Mouse (Mus musculus) hindbrain, embryonic 11.5 days (tissue): ENCODE results near the gene Ctdsp1. TPM values are rescaled to one million over a fixed set of nuclear protein-coding genes. Genes with fewer than 3 reads are reported as not detected.

Experiments used
- ATAC-seq: fragments of 200-750 bp; cut with Nextera tagmentation; 2 replicates; pipeline ENCODE4 v1.8.0; 2017; ENCODE audit warnings: mild to moderate bottlenecking, moderate TSS enrichment, moderate library complexity; ENCODE audit not compliant: low FRiP score
- DNase-seq: peaks from one replicate; pipeline ENCODE4 v3.0.0-alpha.2; 2015; ENCODE audit warnings: low spot score
- H3K27ac ChIP-seq: fragments of 300-500 bp; sonication (generic); 2 replicates; pipeline ENCODE4 v1.5.1; 2014; ENCODE audit warnings: mild to moderate bottlenecking, low read depth, low read length
- H3K27me3 ChIP-seq: fragments of 300-500 bp; sonication (generic); 2 replicates; pipeline ENCODE4 v1.6.1; 2014; ENCODE audit warnings: mild to moderate bottlenecking, low read length, moderate library complexity, mixed read lengths; ENCODE audit not compliant: control insufficient read depth, insufficient read depth
- H3K36me3 ChIP-seq: fragments of 300-500 bp; sonication (generic); 2 replicates; pipeline ENCODE4 v1.6.1; 2014; ENCODE audit warnings: mild to moderate bottlenecking, low read length, moderate library complexity, mixed read lengths; ENCODE audit not compliant: control insufficient read depth, insufficient read depth
- H3K4me1 ChIP-seq: fragments of 300-500 bp; sonication (generic); replicated peaks from 2 replicates; pipeline ENCODE4 v1.6.1; 2014; ENCODE audit warnings: low read length, mixed read lengths; ENCODE audit not compliant: control insufficient read depth, insufficient read depth
- H3K4me2 ChIP-seq: fragments of 300-500 bp; sonication (generic); replicated peaks from 2 replicates; pipeline ENCODE4 v1.6.1; 2014; ENCODE audit warnings: mild to moderate bottlenecking, low read depth, low read length
- H3K4me3 ChIP-seq: fragments of 300-500 bp; sonication (generic); 2 replicates; pipeline ENCODE4 v1.5.1; 2014; ENCODE audit warnings: low read depth, low read length
- H3K9ac ChIP-seq: fragments of 300-500 bp; sonication (generic); 2 replicates; pipeline ENCODE4 v1.6.1; 2014; ENCODE audit warnings: low read depth, low read length
- H3K9me3 ChIP-seq: fragments of 300-500 bp; sonication (generic); 2 replicates; pipeline ENCODE4 v1.6.1; 2016; ENCODE audit warnings: low read length; ENCODE audit not compliant: control insufficient read depth
- WGBS: fragments of 180-500 bp; shearing (Covaris S2); extraction: QIAGEN DNeasy Blood & Tissue Kit; methylation state at CpG from one replicate; pipeline ENCODE4 v1.1.7; 2014; 5-methylcytosine and 5-hydroxymethylcytosine counted together
- polyA plus RNA-seq: library from polyadenylated mRNA; unstranded; fragments of >200 nt; fragmentation: Nextera tagmentation; extraction: Ambion mirVana; gene quantifications from 2 replicates; pipeline ENCODE4 v1.2.1, GENCODE M21; 2014

The Ctdsp1 gene
- polyA plus RNA-seq, 1 experiment from 2014 or later = 42.0 TPM

DNA sequence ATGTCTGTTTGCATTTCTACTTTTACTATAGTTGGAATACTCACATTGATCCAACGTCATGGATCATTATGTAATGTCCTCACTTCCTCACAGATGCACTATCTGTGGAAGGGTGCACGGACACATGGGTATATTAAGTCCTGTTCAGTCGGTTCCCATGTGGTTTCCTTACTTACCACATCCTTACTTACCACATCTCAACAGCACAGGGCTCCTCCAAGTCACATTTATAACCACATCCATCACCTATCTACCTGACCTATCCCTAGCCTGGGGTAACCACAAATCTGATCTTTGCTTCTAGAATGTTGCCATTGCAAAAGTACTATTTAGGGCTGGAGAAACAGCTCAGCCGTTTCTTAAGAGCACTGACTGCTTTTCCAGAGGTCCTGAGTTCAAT is 17.9 kb upstream of the Ctdsp1 start:
- Histone ChIP-seq H3K9me3 (no peaks in the 10 kb centered on the region), H3K27ac (no peak overlapping the region), H3K27me3 (no peaks in the 10 kb centered on the region), H3K4me1 (no peaks in the 10 kb centered on the region), H3K36me3 (no peaks in the 10 kb centered on the region), H3K9ac (no peak overlapping the region), H3K4me3 (no peak overlapping the region), H3K4me2 (no peak overlapping the region)
- 75% methylated on average over 4 of the region's 4 CpGs for WGBS
- ATAC-seq = no peak
- DNase-seq = no peak

DNA sequence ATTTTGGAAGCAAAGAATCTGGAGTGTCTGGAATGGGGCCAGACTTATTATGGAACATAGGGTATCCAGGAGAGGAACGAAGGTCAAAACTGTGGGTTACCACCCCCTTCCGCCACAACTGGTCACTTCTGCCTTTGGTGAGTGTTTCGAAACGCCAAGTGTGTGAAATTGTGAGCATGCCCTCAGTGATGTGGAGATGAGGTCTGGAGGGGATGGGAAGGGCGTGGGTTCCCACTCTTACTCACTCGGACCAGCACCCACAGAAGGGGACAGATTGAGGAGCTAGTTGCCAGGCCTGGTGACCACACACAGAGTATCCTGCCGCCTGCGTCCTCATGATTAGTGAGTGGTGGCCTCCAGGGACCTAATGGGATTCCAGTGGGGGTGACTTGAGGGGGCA is 16.3 kb upstream of the Ctdsp1 start, which contains the start of gene Slc11a1:
Slc11a1 (plus strand) TSS at position 216 of the 400 bp plus-strand sequence.
- H3K27ac ChIP-seq = no peak within 1 kb of the TSS
- H3K9ac ChIP-seq = no peak within 1 kb of the TSS
- no peaks in the 10 kb centered on the region for H3K9me3 ChIP-seq
- no peaks in the 10 kb centered on the region for H3K4me1 ChIP-seq
- no peaks in the 10 kb centered on the region for H3K36me3 ChIP-seq
- DNase-seq (no peak), ATAC-seq (no peak)
- no peak within 1 kb of the TSS for H3K4me3 ChIP-seq
- no peak within 1 kb of the TSS for H3K4me2 ChIP-seq
- no peaks in the 10 kb centered on the region for H3K27me3 ChIP-seq
- 82% methylated on average over 8 of the region's 8 CpGs for WGBS

DNA sequence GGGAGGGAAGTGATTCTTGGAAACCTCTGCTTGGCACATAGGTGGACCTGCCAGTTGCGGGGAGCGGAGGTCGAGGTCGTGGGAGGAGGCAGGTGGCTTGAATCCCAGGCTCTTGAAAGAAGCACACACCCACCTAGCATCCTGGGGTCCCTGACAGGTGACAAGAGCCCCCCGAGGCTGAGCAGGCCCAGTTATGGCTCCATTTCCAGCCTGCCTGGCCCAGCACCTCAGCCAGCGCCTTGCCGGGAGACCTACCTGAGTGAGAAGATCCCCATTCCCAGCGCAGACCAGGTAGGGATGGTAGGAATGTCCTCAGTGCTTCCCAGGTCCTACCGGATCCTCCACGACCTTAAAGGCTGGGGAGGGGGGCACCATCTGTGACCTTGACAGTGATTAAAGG is 15.7 kb upstream of the Ctdsp1 start:
- 86% methylated on average over 10 of the region's 10 CpGs for WGBS
- ATAC-seq (no peak), DNase-seq (no peak)
- H3K27me3 ChIP-seq = no peaks in the 10 kb centered on the region
- no peaks in the 10 kb centered on the region for H3K9me3 ChIP-seq
- H3K4me1 ChIP-seq = no peaks in the 10 kb centered on the region
- H3K36me3 ChIP-seq = no peaks in the 10 kb centered on the region
- no peak overlapping the region for H3K27ac ChIP-seq
- H3K4me2 ChIP-seq = no peak overlapping the region
- no peak overlapping the region for H3K4me3 ChIP-seq
- no peak overlapping the region for H3K9ac ChIP-seq

DNA sequence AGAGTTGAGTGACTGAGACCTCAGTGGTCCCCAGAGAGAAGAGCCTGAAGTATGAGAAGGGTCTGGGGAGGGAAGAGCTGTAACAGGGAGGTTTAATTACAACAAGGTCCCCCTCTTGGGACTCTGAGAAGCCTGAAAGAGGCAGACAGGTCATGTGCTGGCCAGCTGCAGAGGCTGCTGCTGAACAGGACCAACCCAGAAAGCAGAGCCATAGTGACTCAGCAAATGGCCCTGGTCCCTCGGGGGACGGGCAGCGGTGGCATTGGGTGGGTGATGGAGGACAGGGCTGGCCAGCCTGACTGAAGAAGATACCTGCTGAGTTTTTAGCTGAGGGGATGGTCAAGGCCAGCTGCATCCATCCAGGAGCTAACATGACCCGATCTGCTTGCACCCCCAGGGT is 14.9 kb upstream of the Ctdsp1 start:
- no peaks in the 10 kb centered on the region for H3K9me3 ChIP-seq
- H3K4me2 ChIP-seq = no peak overlapping the region
- 84% methylated on average over 4 of the region's 4 CpGs for WGBS
- no peaks in the 10 kb centered on the region for H3K4me1 ChIP-seq
- H3K9ac ChIP-seq = no peak overlapping the region
- H3K27ac ChIP-seq = no peak overlapping the region
- H3K4me3 ChIP-seq = no peak overlapping the region
- H3K36me3 ChIP-seq = no peaks in the 10 kb centered on the region
- H3K27me3 ChIP-seq = no peaks in the 10 kb centered on the region
- DNase-seq (no peak), ATAC-seq (no peak)

DNA sequence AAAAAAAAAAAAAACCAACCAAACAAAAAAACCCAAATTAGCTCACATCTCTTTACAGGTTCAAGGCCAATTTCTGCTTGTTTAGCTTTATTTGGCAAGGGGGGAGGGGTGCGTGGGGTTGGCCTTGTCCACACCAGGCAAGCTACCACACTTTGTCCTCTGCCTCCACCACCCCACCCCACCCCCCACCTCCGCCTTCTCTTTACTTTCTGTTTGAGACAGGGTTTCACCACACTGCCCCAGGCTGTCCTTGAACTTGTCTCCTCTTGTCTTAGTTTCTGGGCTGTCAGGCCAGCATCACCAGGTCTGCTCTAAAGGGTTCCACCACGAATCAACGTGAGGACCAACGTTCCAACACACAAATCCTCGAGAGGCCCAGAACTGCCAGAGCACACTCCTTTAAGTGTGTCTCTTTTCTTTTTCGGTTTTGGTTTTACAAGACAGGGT is 12.2 kb upstream of the Ctdsp1 start:
- Histone ChIP-seq H3K9ac (no peak overlapping the region), H3K27ac (no peak overlapping the region), H3K4me2 (no peak overlapping the region), H3K4me1 (no peaks in the 10 kb centered on the region), H3K4me3 (no peak overlapping the region), H3K27me3 (no peaks in the 10 kb centered on the region), H3K9me3 (no peaks in the 10 kb centered on the region), H3K36me3 (no peaks in the 10 kb centered on the region)
- ATAC-seq = no peak
- DNase-seq = no peak
- WGBS = 88% methylated on average over 7 of the region's 7 CpGs

DNA sequence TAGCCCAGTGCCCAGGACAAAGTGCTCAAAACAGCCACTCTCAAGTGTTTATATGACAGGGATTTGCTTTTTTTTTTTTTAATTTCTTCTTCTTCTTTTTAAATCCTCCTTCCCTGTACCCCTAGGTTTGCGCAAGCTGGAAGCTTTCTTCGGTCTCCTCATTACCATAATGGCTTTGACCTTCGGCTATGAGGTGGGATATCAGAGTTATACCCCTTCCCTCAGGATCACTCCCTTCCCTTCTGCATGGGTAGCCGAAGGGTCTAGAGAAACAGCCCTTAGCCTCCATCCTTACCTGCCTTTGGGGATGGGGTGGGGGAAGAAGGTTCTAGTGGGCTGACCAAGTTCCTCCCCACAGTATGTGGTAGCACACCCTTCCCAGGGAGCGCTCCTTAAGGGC is 10.8 kb upstream of the Ctdsp1 start:
- Histone ChIP-seq H3K27me3 (no peaks in the 10 kb centered on the region), H3K4me2 (no peak overlapping the region), H3K9me3 (no peaks in the 10 kb centered on the region), H3K4me1 (no peaks in the 10 kb centered on the region), H3K36me3 (no peaks in the 10 kb centered on the region), H3K27ac (no peak overlapping the region), H3K4me3 (no peak overlapping the region), H3K9ac (no peak overlapping the region)
- 90% methylated on average over 5 of the region's 5 CpGs for WGBS
- ATAC-seq = no peak
- DNase-seq = no peak

DNA sequence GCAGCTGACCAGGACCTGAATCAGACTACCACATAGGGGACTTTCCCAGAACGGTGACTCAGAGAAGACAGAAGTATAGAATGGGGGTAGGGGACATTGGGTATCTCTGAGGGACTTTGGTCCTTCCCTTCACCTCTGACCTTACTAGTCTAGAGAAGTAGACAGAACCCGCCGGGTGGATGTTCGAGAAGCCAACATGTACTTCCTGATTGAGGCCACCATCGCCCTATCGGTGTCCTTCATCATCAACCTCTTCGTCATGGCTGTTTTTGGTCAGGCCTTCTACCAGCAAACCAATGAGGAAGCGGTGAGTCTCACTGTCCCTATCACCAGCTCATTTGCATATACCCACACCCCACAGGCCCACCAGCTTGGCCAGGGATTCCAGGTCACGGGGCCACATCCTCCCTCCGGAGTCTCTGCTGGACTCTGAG is 9.7 kb upstream of the Ctdsp1 start:
- no peaks in the 10 kb centered on the region for H3K36me3 ChIP-seq
- no peak overlapping the region for H3K27ac ChIP-seq
- ATAC-seq (no peak), DNase-seq (no peak)
- 91% methylated on average over 10 of the region's 10 CpGs for WGBS
- H3K9ac ChIP-seq = no peak overlapping the region
- no peak overlapping the region for H3K4me3 ChIP-seq
- H3K27me3 ChIP-seq = no peaks in the 10 kb centered on the region
- no peak overlapping the region for H3K4me2 ChIP-seq
- no peaks in the 10 kb centered on the region for H3K4me1 ChIP-seq
- no peaks in the 10 kb centered on the region for H3K9me3 ChIP-seq

DNA sequence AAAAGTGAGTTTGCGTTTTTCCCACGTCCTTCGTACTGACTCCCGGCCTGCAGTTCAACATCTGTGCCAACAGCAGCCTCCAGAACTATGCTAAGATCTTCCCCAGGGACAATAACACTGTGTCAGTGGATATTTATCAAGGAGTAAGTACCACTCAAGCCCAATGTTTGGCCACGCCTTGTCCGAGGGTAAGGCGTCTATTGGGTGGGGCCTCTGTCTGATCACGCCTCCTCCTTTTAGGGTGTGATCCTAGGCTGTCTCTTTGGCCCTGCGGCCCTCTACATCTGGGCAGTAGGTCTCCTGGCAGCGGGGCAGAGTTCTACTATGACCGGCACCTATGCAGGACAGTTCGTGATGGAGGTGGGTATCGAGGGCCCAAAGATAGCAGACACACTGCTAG is 7.9 kb upstream of the Ctdsp1 start:
- H3K4me2 ChIP-seq = no peak overlapping the region
- H3K9ac ChIP-seq = no peak overlapping the region
- WGBS = 83% methylated on average over 13 of the region's 13 CpGs
- H3K9me3 ChIP-seq = no peaks in the 10 kb centered on the region
- H3K27ac ChIP-seq = no peak overlapping the region
- H3K36me3 ChIP-seq = no peaks in the 10 kb centered on the region
- H3K4me3 ChIP-seq = no peak overlapping the region
- no peaks in the 10 kb centered on the region for H3K4me1 ChIP-seq
- no peaks in the 10 kb centered on the region for H3K27me3 ChIP-seq
- no peak for ATAC-seq
- no peak for DNase-seq

DNA sequence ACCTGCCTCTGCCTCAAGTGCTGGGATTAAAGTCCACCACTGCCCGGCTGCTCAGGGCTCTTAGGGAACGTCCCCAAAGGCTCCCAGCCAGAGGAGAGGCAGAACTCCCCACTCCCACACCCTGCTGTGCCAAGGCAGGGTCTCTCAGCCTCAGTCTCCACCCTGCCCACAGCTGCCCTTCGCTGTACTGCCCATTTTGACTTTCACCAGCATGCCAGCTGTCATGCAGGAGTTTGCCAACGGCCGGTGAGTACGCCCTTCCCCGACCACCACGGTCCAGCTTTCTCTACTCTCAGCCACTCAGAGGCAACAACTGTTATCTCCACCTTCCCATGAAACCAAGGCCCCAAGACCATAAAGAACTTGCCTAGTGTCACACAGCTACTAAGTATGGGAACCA is 6.8 kb upstream of the Ctdsp1 start:
- Histone ChIP-seq H3K27me3 (no peaks in the 10 kb centered on the region), H3K9ac (no peak overlapping the region), H3K4me2 (no peak overlapping the region), H3K4me1 (no peaks in the 10 kb centered on the region), H3K36me3 (no peaks in the 10 kb centered on the region), H3K9me3 (no peaks in the 10 kb centered on the region), H3K27ac (no peak overlapping the region), H3K4me3 (no peak overlapping the region)
- WGBS = 93% methylated on average over 8 of the region's 8 CpGs
- ATAC-seq (no peak), DNase-seq (no peak)
